Mouse (Mus musculus): ENCODE data around the gene Rd3l.

Rd3l gene

DNA sequence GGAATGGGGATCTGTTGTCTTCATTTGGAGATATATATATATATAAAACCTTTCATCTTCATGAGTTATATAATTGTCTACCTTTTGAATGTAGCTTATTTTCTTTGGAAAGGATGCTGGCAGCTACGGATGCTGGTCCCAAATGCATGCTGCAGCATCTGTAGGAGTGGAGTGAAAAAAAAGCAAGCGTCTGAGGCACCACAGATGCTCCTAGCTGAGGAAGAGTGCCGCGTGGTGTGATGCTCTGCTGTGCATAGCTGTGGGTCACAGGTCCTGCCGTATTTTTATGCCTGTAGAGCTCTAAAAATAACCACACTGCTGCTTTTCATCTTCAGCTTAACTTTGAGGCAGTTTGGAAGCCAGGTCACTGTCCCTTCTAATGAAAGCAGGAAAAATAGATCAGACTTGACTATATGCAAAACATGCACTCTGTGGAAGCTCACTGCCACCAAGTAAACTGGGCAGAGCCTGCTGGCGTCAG, at the start of gene Rd3l:
TSS of gene Rd3l (minus strand) at position 431 of the 481 bp plus-strand sequence.
- no peak for DNase-seq (ENCODE audit: low spot score)

DNA sequence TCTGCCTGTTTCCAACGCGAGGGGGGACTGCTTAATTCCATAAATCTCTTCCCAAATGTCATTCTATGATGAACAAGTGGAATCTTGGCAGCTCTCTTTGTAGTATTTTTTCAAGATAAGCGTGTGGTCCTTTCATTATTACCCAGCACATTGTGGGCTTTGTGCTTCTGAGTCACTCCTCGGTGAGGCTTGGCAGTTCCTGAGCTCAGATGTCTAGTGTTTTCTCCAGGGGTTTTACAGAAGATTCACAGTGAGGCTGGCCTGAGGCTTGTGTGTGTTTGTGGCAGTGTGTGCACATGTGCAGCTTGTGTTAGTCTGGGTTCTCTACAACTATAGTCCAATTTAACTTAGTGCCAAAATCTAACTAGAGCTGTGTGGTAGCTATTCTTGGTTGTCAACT, 46.3 kb upstream of the Rd3l start:
- no peak for DNase-seq (ENCODE audit: low spot score)

- no peak for DNase-seq (ENCODE audit: low spot score)
Measured at GRCm38 (mm10) chr12:112025907-112026645, 45.0 kb upstream of the Rd3l start.

- no peak for DNase-seq (ENCODE audit: low spot score)
Measured at GRCm38 (mm10) chr12:112025457-112025856, 44.3 kb upstream of the Rd3l start.

DNA sequence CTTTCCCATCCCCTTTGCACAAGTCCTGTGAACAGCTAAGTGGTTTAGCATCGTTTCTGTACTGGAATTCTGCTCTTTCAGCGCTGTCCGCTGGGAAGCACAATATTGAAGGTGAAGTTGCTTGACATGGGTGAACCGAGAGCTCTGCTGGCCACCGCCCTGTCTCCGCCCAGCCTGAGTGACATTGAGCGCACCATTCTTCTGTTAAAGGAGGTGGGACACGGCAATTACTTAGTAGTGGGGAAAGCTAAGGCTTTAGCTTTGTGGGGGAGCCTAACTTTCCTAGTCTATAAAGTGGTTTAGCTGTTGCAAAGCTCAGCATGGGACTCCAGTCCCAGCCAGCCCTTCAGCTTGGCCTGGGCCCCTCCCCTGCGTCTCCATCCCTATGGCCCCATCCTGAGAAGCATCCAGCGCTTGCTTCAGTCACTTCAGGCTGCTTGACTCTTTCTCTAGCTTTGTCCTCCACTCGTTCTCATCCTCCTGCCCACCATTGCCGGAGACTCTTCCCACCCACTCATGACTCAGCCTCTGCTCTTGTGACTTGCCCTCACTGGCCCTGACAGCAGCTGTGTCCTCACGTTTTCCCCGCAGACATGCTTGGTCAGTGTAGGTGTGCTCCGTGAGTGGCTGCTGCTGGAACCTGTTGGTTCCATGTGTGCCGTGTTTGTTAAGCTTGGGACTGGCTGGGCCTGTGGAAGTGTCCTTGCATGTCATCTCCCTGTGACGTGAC, 43.6 kb upstream of the Rd3l start:
- DNase-seq (ENCODE audit: low spot score): no peak

DNA sequence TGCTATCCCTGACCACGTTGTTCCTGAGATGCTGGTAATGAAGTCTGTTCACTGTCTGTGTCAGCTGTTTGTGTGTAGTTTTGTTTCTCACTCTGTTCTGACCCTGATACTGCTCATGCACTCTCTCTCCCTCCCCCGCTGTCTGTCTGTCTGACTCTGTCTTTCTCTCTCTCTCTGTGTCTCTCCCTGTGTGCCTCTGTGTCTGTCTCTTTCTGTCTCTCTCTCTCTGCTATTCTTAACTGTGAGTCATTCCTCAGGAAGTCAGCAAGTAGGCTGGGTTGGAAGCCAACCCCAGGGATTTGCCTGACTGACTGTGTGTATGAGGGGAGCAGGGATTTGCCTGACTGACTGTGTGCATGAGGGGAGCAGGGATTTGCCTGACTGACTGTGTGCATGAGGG, 42.2 kb upstream of the Rd3l start:
- no peak for DNase-seq (ENCODE audit: low spot score)

DNA sequence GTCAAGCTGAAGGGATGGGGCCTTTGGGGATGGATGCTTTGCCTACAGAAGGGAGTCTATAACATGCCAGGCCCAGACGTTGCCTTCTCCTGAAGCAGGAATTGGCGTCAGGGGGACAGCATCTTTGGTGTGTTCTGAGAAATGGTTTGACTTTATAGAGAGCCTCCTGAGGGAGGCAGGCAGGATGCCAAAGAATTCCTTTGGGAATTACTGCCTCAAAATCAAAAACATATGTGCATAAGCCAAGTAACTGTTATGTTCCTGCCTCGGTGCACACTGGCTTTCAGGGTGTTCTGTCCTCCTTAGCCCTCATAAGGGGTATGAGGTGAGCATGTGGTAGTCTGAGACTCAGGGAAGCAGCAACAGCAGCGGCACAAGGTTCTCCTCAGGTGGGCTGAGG, 35.2 kb upstream of the Rd3l start:
- no peak for DNase-seq (ENCODE audit: low spot score)

DNA sequence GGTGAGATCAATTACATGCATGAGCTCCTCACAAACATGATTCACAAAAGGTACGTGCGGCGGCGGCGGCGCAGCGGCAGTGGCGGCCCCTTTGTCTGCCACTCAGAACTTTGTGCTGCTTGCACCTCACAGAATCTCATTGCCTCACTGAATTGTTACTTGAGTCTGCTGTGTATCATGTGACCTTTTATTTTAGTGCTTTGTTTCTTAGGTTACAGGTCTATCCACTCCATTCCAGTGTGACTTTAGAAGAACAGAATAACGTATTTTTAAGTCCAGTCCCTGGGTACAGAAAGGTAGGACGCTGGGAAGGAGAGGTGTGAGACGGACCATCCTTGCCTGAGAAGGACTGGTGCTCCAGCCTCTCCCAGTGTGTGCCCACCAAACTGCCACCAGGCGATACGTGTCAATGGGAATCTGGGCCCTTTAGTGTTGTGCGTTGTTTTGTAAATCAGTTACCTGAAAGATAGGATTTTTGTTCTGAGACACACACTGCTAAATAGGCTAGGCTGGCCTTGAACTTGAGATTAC, 32.2 kb upstream of the Rd3l start:
- no peak for DNase-seq (ENCODE audit: low spot score)

DNA sequence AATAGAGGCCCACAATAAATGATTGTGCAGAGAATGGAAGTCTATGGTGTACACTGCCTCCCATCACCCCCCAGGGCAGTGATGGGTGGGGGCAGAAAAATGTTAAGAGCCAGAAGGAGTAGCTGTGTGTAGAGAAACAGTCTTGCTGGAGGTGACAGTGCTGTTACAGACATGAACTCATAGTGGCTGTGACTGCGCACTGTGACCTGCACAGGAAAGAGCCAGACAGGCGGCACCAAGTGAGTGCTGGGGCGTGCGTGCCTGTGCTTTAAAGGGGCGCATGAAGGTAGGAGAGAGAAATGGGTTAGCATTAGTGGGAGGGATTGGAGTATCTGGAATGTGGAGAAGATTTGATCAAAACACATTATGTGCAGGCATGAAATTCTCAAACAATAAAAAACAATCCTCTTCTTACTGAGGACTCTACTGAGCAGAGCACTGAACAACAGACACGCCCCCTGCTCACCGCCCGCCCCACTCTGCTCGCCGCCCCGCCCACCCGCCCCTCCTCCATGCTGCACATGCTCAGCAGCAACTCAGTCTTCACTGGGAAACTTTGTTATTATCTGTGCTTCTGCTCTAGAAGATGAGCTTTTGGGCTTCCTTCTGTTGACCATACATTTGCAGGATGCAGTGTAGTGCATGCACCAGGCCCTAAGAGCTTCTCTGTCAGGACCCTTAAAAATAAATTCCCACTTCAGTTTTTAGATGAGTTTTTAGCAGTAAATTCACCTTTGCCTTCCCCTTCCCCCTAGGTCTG, 31.6 kb upstream of the Rd3l start:
- no peak for DNase-seq (ENCODE audit: low spot score)

GRCm38 (mm10) chr12:112001223-112001622, 20.1 kb upstream of the Rd3l start:
- peak; percentile 17 for DNase-seq (ENCODE audit: low spot score)

- no peak for DNase-seq (ENCODE audit: low spot score)
Measured at GRCm38 (mm10) chr12:111999735-112000134, 18.6 kb upstream of the Rd3l start.

GRCm38 (mm10) chr12:111995161-111995560, 14.0 kb upstream of the Rd3l start:
- no peak for DNase-seq (ENCODE audit: low spot score)

- DNase-seq (ENCODE audit: low spot score): no peak
Measured at GRCm38 (mm10) chr12:111992626-111993025, 11.5 kb upstream of the Rd3l start.

- no peak for DNase-seq (ENCODE audit: low spot score)
Measured at GRCm38 (mm10) chr12:111986756-111987155, 5.6 kb upstream of the Rd3l start.

DNA sequence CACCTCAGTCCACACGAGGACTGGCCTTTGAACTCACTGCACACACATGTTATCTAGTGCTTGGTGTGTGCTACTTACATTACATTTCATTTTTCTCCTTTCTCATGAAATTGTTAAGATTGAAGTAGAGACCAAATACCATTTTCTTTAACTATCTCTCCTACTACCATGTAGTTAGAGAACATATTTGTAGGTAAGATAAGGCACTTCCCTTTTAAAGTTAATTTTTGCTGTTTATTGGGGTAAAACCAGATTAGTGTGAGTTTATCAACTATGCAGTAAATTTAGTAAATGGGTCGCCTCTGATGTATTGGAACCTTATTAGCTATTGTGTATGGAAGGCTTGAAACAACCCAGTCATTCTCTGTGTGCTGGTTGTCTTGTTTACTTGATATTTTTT, 2.0 kb upstream of the Rd3l start:
- no peak for DNase-seq (ENCODE audit: low spot score)

GRCm38 (mm10) chr12:111981831-111982230, 714 bp upstream of the Rd3l start:
- DNase-seq (ENCODE audit: low spot score): no peak

DNA sequence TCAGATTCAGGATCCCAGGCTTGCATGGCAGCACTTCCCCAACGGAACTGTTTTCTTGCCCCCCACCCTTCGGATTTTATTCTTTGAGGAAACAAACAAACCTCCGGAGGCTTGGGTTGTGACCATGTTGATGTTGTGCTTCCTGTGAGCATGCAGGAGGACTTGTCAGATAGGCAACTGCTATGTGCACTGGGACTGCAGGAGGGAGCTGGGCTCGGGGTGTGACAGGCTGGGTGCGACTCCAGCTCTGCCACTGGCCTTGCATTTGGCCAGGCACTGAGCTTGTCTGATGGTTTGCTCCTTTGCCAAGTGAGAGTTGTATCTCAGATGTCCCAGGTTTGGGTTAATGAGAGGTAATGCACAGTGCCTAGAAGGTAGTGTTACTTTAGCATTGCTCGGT, 2.8 kb downstream of the Rd3l start:
- DNase-seq (ENCODE audit: low spot score): no peak

DNA sequence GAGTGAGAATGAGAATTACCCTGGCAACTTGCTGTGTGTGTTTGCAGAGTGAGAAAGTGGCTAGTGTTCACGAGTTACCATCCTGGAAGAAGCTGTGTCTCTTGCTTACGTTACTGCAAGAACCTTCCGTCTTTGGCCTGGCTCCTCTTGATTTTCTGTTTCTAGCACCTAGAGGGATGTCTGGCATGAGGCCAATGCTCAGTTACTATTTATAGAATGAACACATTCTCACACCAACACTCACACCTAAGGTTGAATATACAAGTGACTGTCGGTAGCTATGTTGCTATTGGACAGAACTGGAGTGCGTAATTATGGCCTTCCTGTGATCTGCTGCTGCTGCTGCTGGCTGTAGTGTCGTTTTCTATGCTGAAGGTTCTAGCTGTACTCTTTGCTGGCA, 4.0 kb downstream of the Rd3l start:
- DNase-seq (ENCODE audit: low spot score): no peak

GRCm38 (mm10) chr12:111974578-111974977, 6.5 kb downstream of the Rd3l start:
- DNase-seq (ENCODE audit: low spot score): no peak

GRCm38 (mm10) chr12:111972504-111972903, 8.6 kb downstream of the Rd3l start:
- DNase-seq (ENCODE audit: low spot score): no peak

DNA sequence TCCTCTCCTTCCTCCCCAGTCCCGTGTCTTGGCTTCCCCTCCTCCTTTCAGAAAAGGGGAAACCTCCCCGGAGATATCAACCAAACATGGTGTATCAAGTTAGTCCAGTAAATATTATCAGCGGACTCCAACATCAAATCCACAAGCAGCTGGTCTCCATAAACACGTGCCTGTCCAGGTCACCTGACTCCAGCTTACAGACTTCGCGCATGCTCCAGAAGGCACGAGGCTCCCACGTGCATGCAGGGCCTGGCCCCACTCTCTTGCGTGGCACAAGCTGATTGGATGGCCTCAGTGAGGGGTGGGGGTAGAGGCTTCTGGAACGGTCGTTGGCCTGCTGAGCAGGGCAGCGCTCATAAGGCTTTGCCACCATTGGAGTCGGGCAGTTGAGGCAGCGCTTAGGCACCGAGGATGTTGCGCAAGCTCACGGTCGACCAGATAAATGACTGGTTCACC, 9.9 kb downstream of the Rd3l start, which contains the start of gene Tdrd9:
TSS of gene Tdrd9 (plus strand) at position 329 of the 456 bp plus-strand sequence.
- no peak for DNase-seq (ENCODE audit: low spot score)

- no peak for DNase-seq (ENCODE audit: low spot score)
Measured at GRCm38 (mm10) chr12:111970085-111970484, 11.0 kb downstream of the Rd3l start.
